Mouse (Mus musculus) cerebellum, adult 18-20 months (tissue): ENCODE measurements around the gene Lcp2.

Experiments used
- DNase-seq, 2 experiments: peaks; one replicate each; pipeline ENCODE4 v3.0.0; 2021

Gene Lcp2

DNA sequence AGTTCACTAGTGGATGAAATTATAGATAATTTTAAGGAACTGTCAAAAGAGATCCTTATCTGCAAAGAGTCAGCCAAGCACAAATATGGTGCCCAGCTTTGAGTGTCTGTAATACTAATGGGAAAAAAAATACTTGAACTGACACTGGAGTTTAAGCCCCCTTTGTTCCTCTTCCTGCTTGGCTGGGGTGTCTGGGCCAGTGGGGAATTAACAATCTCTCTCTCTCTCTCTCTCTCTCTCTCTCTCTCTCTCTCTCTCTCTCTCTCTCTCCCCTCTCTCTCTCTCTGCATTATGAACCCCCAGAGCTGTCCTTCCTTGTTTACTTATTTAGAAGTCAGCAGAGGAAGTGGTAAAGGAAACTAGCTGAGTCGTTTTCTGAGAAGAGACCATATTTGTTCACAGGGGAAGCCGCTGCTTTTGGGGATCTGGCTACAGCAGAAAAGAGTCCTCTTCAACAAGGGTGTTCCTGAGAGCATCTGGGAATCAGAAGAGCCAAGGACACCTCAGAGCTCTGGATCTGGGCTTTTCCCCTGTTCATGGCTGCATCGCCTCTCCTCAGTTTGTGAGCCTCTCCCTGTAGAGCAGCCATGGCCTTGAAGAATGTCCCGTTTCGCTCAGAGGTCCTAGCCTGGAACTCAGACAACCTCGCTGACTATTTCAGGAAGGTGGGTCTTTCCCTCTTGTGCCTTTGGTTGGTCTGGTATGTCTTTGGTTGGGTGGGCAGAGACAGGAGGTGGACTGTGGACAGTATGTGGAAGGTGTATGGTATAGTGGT lies at the start of gene Lcp2:
Gene Lcp2, plus strand, starts transcription at position 154 of the 775 bp plus-strand sequence.
- DNase-seq: no peak

DNA sequence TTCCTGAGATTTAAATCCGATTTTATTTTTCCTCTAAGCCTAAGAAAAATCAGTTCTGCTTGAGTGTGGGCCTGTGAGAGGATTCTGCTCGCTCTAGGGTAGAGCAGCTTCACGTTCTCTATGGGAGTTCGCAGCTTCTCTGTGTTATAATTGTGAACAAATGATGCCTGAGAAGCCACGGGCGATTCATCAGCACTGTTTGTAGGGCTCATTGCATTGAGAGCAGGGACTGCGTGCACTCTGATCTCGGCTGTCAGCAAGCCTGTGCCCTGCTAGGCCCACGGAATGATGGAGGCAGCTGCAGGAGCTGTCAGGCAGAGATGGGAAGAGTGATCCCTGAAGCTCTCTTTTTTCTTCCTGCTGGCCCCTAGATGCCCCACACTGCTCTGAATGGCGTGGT lies 48.5 kb upstream of the Lcp2 start:
- no peak for DNase-seq

DNA sequence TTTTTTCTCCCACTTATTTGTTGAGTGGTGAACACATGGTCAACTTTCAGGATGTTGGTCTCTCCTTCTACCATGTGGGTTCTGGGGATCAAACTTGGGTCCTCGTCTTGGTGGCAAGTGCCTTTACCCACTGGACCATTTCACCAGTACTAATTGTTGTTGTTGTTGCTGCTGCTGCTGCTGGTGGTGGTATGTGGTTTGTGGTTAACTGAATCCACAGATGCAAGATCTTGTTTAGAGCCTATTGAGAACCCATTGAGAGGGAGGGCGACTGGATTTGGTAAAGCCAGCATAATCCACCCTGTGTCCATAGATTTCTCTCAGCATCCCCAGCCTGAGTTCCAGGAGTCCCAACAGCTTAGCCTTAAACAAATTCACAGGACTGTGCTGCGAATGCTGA lies 46.3 kb upstream of the Lcp2 start:
- no peak for DNase-seq

DNA sequence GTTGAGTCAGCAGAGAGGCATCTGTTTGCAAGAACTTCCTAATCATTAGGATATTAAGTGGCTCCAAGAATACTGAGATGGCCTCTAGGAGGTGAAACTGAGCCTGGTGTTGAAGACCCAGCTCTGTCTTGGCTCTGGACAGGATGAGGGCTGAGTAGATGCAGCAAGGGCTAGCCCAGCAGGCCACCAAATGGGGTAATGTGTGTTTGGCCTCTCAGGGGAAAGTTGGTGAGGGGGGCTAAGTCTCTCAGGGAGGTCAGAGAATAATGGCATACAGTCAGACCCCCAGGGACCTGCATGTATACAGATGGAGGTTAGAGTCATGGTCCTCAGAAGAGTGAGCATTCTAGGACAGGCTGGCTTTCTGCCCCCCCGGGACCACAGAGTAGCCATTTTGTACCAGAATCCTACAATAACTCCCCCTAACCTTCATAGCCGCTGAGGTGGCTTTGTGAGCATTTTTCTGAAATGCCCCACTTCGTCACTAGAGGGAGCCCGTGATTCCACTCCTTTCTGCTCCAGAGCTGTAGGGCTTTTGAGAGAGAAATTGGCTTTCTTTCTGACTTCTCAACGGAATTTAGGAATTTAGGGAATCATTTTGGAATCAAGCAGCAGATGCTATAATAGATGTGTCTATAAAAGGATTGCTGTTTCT lies 44.7 kb upstream of the Lcp2 start:
- peak; percentile 31 to 56 for DNase-seq

DNA sequence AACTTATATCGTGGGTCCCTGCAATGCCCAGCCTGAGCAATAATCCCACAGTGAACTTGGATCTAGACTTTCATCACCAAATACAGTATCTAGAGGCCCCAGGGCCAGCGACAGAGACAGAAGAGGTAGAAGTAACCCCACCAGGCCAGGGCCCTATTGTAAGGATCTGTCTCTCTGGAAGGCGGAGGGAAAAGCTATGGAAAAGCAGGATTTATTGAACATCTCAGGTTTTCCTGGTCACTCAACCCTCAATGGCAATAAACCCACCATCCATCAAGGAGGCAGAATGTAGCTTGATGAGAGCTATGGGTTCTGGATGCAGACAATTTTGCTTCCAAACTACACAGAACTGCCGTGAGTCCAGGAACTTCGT lies 44.1 kb upstream of the Lcp2 start:
- DNase-seq: no peak

DNA sequence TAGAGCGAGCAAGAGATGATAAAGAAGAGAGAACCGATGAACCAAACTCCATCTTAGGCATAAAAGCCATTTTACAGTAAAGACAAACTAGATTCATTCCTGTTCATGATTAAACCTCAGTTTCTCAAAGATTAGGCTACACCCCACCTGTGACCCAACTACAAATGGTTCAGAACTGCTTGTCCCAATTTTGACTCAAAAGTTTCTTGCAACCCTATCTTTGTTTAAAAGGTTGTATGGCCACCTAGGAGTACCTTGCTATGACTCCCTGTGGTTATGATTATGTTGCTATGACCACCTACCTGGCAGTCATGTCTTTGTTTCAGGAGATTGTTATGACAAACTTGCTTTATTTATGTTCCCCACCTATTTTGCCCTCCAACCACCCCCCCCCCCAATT lies 39.1 kb upstream of the Lcp2 start:
- DNase-seq: no peak

DNA sequence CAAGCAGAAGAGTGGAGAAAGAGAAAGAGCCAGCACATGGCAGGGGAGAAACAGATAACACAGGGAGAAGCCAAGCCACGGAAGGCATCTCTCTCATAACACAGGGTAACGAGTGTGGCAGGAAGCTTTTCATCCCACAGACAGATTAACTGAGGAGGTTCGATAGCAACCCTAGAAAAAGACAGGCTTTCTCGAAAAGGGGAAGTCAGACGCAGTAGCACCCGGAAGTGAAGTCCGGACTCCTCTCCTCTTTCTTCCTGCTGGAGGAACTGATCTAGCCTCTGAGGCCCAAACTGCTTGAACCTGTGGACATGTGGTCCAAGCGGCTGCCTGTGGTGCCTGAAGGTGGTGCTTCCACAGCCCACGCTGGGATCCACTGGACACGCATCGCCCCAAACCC lies 38.5 kb upstream of the Lcp2 start:
- DNase-seq: no peak

DNA sequence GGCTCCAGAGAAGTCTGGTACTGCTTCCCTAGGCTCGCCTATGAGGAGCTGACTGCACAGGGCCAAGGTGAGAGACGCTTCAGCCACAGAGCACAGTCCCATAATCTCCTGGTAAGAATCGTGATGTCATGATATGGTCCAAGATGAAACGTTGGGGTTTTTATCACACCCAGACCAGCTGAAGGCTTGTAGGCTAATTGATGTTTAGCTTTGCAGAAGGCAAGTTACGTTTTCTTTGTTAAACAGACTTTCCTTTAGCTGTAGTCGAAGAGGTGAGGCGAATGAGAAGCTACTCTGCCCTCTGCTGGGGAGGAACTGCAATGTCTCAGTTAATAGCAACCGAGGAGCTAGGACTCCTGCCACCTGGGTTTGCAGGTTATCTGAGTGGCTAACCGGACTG lies 38.0 kb upstream of the Lcp2 start:
- peak; percentile 38 to 42 for DNase-seq

DNA sequence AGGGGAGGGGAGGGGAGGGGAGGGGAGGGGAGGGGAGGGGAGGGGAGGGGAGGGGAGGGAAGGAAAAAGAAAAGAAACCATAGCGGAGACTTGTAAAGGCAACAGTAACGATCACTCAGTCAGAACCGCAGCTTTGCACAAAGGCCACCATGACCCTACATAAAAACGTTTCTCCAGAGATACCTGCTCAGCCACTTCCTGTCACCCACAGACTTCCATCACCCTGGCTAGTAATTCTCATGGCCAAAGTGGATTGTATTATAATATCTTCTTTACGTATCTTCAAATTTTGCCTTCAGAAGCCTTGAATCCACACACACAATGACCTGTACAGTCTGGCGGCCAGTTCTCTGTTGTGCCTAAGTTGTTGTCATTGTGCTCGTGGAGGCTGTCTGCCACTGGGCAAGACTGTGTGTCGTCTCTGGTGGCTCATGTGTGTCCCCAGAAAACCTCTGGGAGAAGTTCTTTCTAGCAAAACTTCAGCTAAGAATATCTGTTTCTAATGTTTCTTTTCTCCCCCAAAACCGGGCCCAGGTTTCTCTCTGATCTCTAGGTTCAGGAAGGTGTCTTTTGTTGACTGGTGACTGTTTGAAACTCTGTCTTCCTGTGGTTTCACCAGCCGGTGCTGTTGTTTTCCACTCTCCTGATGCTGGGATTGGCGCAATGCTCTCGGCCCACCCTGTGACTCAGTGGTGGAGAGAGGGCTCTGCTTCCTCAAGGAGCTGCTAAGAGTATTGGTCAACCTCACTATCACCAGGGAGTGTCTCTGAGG lies 37.2 kb upstream of the Lcp2 start:
- no peak for DNase-seq

DNA sequence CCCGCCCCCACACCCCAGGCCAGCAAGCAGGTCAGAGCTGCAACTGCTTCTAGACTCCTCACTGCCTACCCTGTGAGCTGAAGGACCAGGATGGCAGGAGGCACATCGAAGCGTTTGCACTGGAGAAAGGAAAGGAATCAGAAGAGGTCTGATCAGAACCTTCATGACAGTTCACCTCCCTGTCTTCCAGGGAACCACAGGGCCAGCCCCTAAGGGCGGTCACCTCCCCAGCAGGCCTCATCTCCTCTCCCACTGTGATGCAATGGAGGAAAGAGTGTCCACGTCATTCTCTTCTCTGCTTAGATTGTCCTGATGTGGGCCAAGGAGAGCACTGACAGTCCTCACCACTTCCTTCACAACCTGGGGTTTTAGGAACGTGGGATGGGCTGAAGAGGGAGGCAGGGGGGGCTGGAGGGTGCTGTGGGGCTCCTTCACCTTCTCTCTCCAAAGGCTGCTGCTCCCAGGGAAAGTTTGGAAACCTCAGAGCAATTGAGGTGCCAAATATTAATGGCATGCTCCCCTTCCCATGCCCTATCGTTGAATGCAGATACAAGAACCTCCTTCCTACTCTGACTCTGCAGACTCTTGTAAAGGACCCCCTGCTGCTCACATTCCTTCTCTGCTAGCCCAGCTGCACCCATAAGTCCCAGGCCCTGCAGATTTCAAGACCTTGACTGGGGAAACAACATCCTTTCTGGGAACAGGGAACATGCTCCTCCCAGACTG lies 36.4 kb upstream of the Lcp2 start:
- DNase-seq: no peak

DNA sequence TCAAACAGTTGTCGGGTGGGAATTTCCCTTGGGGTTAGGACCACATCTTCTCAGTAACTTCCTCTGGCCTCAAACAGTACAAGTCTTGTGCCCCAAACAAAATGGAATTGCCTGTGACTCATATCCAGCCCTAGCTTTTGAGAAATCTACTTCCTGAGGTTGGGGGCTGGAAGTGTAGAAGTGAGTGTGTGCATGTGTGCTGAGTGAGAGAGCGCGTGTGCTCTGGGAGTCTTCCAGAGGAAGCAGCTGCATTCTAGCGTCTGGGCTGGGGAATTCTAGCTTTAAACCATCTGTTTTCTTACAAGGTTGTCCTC lies 35.9 kb upstream of the Lcp2 start:
- no peak for DNase-seq

DNA sequence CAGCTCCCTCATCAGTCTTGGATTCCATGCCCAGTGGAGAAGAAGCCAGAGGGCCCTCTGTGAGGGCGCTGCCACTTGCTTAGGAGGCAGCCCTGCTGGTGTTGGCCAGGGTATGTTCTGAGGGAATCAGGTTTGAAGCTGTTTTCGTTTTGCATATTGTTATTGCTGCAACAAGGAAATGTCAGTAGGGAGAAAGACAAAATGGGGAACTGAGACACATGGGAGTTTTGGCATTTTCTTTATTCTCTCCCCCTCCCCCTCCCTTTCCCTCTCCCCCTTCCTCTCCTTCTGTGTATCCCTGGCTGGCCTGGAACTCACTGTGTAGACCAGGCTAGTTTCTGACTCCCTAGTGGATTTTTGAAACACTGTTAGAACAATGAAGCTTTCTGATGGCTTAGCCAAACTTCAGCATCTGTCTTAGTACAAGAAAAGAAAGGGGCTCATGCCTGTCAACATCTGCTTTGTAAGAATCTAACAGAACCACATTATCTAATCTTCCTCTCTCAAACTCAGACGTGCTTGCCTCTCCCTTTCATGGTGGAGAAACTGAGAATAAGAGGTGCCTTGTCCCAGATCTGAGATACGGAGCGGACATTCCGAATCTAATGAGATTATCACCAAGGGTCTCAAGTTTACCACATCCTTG lies 34.6 kb upstream of the Lcp2 start:
- DNase-seq: no peak

DNA sequence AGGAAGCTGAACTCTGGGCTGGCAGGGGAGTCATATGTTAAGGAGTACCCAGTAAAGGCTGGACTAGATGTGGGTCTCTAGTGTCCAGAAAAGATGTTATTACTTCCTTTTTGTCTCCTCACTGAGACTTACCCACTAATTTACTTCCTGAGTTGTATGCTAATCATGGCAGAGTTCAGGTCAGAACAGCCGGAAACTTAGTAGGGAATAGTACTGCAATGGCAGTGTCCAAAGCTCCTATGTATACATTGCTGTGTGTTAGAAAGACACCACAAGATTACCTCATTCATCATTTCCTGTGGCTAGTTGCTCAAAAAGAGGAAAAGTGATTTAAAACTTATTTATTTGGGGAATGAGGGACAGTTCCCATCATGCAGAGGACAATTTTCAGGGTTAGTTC lies 21.6 kb upstream of the Lcp2 start:
- no peak for DNase-seq

DNA sequence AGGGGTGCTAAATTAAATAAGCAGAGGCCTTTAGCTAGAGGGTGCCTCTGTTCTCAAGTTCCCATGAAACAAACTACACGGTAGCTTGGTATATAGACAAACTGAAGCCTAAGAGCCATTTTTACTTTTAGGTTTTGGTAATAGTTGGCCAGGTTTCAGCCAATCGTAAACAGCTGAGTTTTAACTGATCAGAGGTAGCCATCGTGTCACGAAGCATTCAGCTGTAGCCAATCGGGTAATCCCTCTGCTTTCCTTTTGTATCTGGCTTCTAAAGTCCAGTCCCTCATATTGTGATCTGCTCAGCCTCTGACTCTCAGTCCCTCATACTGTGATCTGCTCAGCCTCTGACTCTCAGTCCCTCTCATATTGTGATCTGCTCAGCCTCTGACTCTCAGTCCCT lies 17.1 kb upstream of the Lcp2 start:
- DNase-seq: no peak

DNA sequence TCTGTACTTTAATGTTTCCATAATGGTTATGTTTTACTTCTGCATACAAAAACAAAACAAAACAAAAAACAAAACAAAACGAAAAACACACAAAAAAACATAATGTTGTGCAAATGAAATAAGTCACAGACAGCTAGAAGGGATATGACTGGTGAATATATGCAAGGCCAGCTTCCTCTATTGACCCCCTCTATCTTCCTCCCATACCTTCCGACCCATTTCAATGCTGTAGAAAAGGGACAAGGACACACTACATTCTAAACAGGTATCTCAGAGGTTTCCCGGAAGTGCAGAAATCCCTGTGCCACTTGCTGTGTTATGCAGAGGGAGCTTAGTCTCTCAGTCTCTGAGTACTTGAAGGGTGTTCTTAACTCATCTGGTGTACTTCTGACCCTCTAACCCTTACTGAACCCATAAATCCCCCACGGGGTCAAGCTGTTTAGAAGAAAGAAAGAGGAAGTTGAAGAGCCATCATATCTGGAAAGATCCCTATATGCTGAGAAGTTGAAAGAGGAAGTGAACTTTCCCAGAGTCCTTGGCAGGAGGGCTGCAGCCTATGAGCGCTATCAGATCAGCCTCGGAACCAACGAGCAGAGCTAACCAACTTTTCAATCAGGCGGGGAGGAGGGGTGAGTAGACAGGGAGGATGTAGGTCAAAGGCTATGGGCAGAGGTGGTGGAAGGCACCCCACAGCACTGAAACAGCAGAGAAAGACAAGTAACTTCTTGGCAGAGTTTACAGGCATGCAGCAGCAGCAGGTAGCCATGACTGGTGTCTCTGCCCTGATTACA lies 15.5 kb upstream of the Lcp2 start:
- no peak for DNase-seq

DNA sequence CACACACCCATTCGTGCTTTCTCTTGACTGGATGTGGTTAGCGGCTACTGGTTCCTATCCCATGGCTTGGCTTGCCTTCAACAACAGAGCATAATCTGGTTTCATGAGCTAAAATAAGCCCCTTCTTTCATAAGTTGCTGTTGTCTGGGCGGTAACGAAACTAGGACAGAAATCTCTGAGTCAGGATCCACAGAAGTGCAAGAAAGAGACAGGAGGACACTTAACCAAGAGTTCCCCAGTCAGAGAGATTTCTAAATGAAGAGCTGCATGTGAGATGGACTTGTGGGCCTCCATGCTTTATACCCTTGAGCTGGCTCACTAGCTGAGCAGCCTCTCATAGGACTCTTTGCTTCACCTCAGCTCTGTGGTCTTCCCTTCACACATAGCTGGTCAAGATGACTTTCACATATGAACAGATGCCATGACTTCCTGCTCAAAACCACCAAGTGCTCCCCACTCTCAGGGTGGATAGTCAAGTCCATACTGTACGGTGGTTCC lies 12.7 kb upstream of the Lcp2 start:
- no peak for DNase-seq

DNA sequence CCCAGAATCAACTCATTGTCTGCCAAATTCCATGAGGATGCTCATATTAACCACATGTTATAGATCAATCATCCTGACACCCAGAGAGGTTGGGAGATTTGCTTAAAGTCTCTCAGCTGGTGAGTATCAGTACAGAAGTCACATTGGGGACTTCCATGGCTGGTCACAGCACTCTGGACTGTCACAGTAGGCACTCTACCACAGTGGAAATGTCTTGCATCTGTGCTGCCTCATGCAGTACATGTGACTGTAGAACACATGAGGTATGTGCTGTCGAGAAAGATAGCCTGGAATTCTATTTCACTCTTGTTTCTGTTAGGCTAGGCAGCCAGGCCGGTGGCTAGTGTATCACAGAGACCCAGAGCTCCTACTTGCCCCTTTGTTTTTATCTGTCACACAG lies 11.9 kb upstream of the Lcp2 start:
- no peak for DNase-seq

DNA sequence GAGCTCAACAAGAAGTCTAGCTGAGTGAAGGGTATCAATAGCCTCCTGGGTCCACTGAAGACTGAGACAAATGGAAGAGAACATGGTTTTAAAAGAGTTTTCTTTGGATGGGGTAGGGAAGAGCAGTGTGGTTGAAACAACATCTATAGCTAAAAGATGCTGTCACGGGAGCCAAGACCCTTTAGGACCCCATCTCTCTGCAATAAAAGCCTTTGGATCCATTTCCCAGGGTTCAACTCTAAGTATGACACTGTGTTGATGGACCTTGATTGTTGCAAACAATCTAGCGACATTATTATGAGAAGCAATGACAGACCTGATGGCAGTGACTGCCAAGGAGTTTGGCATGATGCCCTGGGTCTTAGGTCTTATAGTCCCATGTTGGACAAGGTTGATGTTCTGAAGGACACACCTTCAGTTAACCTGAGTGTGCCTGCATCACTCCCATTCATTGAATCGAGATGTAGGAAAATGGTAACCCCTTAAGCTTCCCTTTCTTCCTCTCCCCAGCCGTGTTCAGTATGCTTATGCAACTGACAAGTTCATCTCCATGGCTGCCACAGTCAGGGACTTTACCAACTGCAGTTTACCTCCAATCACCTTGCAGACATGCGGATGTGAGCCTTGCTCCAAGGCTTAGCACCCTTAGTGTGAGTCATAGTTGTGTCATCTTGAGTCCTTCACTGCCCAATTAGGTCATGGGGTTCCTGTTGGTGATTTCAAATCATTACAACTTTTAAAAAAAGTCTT lies 10.6 kb upstream of the Lcp2 start:
- no peak for DNase-seq

DNA sequence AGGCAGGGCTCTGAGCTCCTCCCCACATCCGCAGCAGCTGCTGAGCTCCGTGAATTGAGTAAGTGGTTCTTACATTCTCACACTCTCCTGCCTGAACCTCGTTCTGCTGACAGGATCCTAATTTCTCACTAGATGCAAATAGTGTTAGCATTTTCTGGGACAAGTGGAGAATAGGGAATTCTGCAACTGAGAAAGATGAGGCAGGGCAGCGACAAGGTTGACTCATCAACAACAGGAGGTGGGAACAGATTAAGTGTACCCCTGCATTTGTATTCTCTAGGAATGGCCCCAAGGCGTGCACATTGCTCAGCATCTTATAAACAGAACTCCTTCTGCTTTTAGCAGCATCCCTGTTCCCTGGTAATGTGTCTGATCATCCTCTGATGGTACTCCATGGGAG lies 6.7 kb upstream of the Lcp2 start:
- DNase-seq: no peak

DNA sequence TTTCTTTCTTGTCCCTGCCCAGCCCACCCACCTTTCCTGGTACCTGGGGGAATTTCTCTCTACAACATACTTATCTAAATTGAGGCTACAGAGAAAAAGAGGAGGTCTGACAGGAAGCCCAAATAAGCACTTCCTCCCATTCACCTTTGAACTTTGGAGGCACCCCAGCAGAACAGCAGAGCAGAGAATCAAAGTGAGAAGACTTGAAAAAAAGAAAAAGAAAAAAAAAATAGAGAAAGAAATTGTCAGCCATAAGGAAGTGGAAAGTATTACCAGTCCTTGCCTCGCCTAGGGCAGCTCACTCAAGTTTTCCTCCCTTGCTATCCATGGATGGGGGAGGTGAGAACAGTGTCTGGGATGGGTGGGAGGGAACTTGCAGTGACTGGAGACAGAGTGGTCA lies 3.9 kb upstream of the Lcp2 start:
- no peak for DNase-seq

DNA sequence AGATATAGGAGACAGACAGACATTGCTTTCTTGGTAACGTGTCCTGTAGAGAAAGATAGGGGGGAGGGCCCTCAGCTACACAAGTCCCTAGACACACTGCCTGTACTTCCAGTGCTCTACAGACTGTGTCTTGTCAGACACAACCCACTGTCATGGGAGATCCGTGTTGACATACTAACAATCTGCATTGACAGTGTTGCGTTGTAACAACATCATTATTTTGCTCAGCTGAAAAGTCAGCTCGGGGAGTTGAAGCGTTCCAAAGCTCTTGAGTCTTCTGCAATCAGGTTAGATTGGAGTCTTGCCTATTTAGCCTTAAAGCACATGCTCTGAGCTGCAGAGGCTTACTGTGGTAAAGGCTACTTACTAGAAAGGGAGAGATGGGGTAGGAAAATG lies 820 bp downstream of the Lcp2 start:
- DNase-seq: no peak
